In the genomic region with DNA sequence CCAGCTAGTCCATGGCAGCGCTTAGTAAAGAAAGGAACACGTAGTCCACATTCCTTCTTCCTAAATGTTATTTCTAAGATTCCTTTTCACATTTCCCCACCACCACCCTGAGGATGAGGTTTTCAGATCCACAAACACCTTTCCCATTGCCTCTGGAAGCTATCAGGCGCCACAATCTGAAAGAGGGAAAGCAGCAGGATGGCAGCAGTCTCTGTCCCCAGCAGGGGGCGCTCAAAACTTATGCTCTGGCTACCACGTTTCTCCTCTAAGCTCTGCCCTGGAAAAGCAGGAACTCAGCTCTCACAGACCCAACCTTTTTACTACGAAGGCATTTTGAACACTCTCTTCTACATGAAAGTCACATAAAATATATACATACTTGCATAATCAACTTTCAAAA, we compare ENCODE assay signal across 8 mouse cellular contexts. TPM values are rescaled to one million over a fixed set of nuclear protein-coding genes. Genes with fewer than 3 reads are reported as not detected.
A peak's percentile ranks its signal among the peaks of the same experiment; 100 is the strongest.
DNase-seq lines count a peak whose midpoint lies in the region; ATAC-seq and TF ChIP-seq lines count a peak whose summit lies in the region.

No protein-coding gene starts in this region.

- no peak overlapping the region for H3K27ac ChIP-seq in embryonic facial prominence, embryonic 12.5 days
- no peak overlapping the region for H3K27ac ChIP-seq in heart, embryonic 11.5 days (ENCODE audit: low read depth, low read length)
- no peak overlapping the region for H3K27ac ChIP-seq in kidney, embryonic 15.5 days
- no peak overlapping the region for H3K27ac ChIP-seq in liver, adult 2 months (replicated peaks; ENCODE audit: insufficient read depth, low read depth, low read length)

- TF ChIP-seq CTCF in liver, adult 2 months (IDR thresholded peaks at IDR 0.05; ENCODE audit: low read depth, low read length) = peak; percentile 89

- H3K4me3 ChIP-seq in embryonic facial prominence, embryonic 12.5 days = no peak overlapping the region
- H3K4me3 ChIP-seq in heart, embryonic 11.5 days (ENCODE audit: low read depth, low read length) = peak overlapping the region; percentile 29
- peak overlapping the region; percentile 10 for H3K4me3 ChIP-seq in kidney, embryonic 15.5 days (replicated peaks)
- H3K4me3 ChIP-seq in liver, adult 2 months (ENCODE audit: insufficient read depth, low read depth, low read length) = no peak overlapping the region; the same call in 1 of the 2 replicates

- WGBS in embryonic facial prominence, embryonic 12.5 days = 15% methylated on average over 6 of the region's 6 CpGs
- WGBS in heart, embryonic 11.5 days (ENCODE audit: insufficient replicate concordance) = 15% methylated on average over 6 of the region's 6 CpGs
- 15% methylated on average over 6 of the region's 6 CpGs for WGBS in kidney, embryonic 15.5 days
- 14% methylated on average over 6 of the region's 6 CpGs for WGBS in liver, adult 2 months

- H3K79me2 ChIP-seq in liver, adult 2 months (ENCODE audit: control insufficient read depth, insufficient read depth, low read length) = no peaks in the 10 kb centered on the region

- H3K4me2 ChIP-seq in embryonic facial prominence, embryonic 12.5 days (replicated peaks) = peak overlapping the region; percentile 38
- peak overlapping the region; percentile 61 for H3K4me2 ChIP-seq in heart, embryonic 11.5 days
- peak overlapping the region; percentile 51 for H3K4me2 ChIP-seq in kidney, embryonic 15.5 days

- H3K4me1 ChIP-seq in embryonic facial prominence, embryonic 12.5 days = peaks cover 6% of the 10 kb centered on the region; the same call in 1 of the 2 replicates
- peaks cover 2% of the 10 kb centered on the region; the same call in 1 of the 2 replicates for H3K4me1 ChIP-seq in heart, embryonic 11.5 days (ENCODE audit: control insufficient read depth, insufficient read depth, low read length)
- peaks cover 4% of the 10 kb centered on the region; the same call in 1 of the 2 replicates for H3K4me1 ChIP-seq in kidney, embryonic 15.5 days
- no peaks in the 10 kb centered on the region for H3K4me1 ChIP-seq in liver, adult 2 months (ENCODE audit: control insufficient read depth, insufficient read depth, low read length)

- ATAC-seq in cerebellum, adult (ENCODE audit: insufficient number of reproducible peaks, low FRiP score, low TSS enrichment) = no peak
- no peak for ATAC-seq in embryonic facial prominence, embryonic 12.5 days (ENCODE audit: insufficient number of reproducible peaks, insufficient read depth, low FRiP score, low TSS enrichment)
- no peak for ATAC-seq in heart, embryonic 11.5 days (replicated peaks; ENCODE audit: insufficient number of reproducible peaks, low FRiP score, low TSS enrichment)
- ATAC-seq in kidney, embryonic 15.5 days (replicated peaks; ENCODE audit: low FRiP score) = peak; percentile 86
- ATAC-seq in monocyte, adult 5-6 weeks (replicated peaks; ENCODE audit: insufficient number of reproducible peaks, low FRiP score, low TSS enrichment, poor library complexity, severe bottlenecking) = peak; percentile 60; the same call in 1 of the 2 replicates

- DNase-seq in cerebellum, adult 11 months = peak; percentile 25
- DNase-seq in liver, adult 2 months (ENCODE audit: extremely low read depth, low read depth, low spot score) = peak; percentile 46
- peak; percentile 40 to 41 for DNase-seq in spleen, postnatal 36 days (ENCODE audit: low spot score in 2 of 2)

- no peak overlapping the region for H3K9ac ChIP-seq in embryonic facial prominence, embryonic 12.5 days
- H3K9ac ChIP-seq in heart, embryonic 11.5 days (ENCODE audit: low read depth, low read length) = no peak overlapping the region
- 0 out of 2 replicates have a peak overlapping the region, but pooled peaks have one; percentile 7 for H3K9ac ChIP-seq in kidney, embryonic 15.5 days
- no peak overlapping the region for H3K9ac ChIP-seq in liver, adult 2 months (ENCODE audit: low read depth, low read length)

- H3K27me3 ChIP-seq in embryonic facial prominence, embryonic 12.5 days = no peaks in the 10 kb centered on the region
- no peaks in the 10 kb centered on the region for H3K27me3 ChIP-seq in heart, embryonic 11.5 days (ENCODE audit: control insufficient read depth, insufficient read depth, low read length)
- no peaks in the 10 kb centered on the region for H3K27me3 ChIP-seq in kidney, embryonic 15.5 days
- no peaks in the 10 kb centered on the region for H3K27me3 ChIP-seq in liver, adult 2 months (ENCODE audit: control insufficient read depth, insufficient read depth, low read length)

- TF ChIP-seq POLR2A in liver, adult 2 months (IDR thresholded peaks at IDR 0.05; ENCODE audit: extremely low read depth, insufficient read depth, low read length) = no peak

- no peaks in the 10 kb centered on the region for H3K36me3 ChIP-seq in embryonic facial prominence, embryonic 12.5 days
- H3K36me3 ChIP-seq in heart, embryonic 11.5 days (ENCODE audit: control insufficient read depth, insufficient read depth, low read length) = no peaks in the 10 kb centered on the region
- H3K36me3 ChIP-seq in kidney, embryonic 15.5 days = no peaks in the 10 kb centered on the region
- no peaks in the 10 kb centered on the region for H3K36me3 ChIP-seq in liver, adult 2 months (ENCODE audit: control insufficient read depth, insufficient read depth, low read length)

- no peaks in the 10 kb centered on the region for H3K9me3 ChIP-seq in embryonic facial prominence, embryonic 12.5 days
- no peaks in the 10 kb centered on the region for H3K9me3 ChIP-seq in heart, embryonic 11.5 days (replicated peaks; ENCODE audit: control insufficient read depth, low read length)
- H3K9me3 ChIP-seq in kidney, embryonic 15.5 days (replicated peaks) = no peaks in the 10 kb centered on the region

RNA-seq across cellular contexts. Expression of a gene that starts 32.2 kb away (rescaled TPM):
- 28.3 and 29.6 TPM in 2 replicates for polyA plus RNA-seq in embryonic facial prominence, embryonic 12.5 days (2016; fragmentation: Nextera tagmentation; extraction: Ambion mirVana)
- polyA plus RNA-seq in heart, embryonic 11.5 days (2014; fragmentation: Nextera tagmentation; extraction: Ambion mirVana) = 18.6 and 23.8 TPM in 2 replicates
- 30.7 and 31.2 TPM in 2 replicates for polyA plus RNA-seq in kidney, embryonic 15.5 days (2015; fragmentation: Nextera tagmentation; extraction: Ambion mirVana)
- 2.5 and 3.6 TPM in 2 replicates for total RNA-seq in liver, adult 2 months (2014; rRNA removed)
- polyA plus RNA-seq in liver, adult 2 months (2012; rRNA removed) = 0.88 and 1.8 TPM in 2 replicates
- 30.7 to 44.0 TPM (median 31.1 TPM) in 3 replicates for total RNA-seq in monocyte, adult 5-6 weeks (2017)

Comparison
In these comparisons a context has a peak if more than half of its experiments do, and no peak if none do; other contexts are left out.
1. ATAC-seq: peak in kidney, embryonic 15.5 days (single experiment) and monocyte, adult 5-6 weeks (single experiment); none in cerebellum, adult (single experiment), embryonic facial prominence, embryonic 12.5 days (single experiment) and heart, embryonic 11.5 days (single experiment).
2. H3K4me3 ChIP-seq: peak in heart, embryonic 11.5 days (single experiment) and kidney, embryonic 15.5 days (single experiment); none in embryonic facial prominence, embryonic 12.5 days (single experiment) and liver, adult 2 months (single experiment).
3. Peak in every context shown above with its lines, with median percentiles within 50 percentile points of each other: DNase-seq and H3K4me2 ChIP-seq.